Comparison of ENCODE assay signal across 13 mouse cellular contexts in the genomic region with DNA sequence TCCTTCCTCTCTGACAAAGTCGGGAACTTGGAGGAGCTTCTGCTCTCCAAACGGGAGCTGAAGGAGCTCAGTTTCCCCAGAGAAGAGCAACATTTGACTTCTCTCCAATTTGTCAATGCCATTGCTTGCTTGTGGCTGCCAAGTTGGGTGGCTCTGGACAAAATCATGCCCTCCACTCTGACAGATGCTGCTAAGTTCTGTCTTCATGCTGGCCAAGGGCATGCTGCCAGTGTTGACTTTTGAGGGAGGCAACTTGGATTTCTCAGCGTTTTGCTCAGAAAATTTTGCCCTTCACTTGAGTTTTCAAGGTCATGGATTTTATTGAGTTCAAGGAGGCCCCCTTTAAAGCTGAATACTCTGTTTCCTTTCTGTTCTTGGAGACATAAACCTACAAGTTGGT.
"Had no signal": no experiment of that assay in that cellular context is flagged by ENCODE, and none has a peak within 500 bp of the region (broad histone marks: within the 10 kb centered on the region; RNA-seq: fewer than 3 reads in every experiment).

No protein-coding gene starts in this region.

- DNase-seq: kidney, postnatal 36 days; layer of hippocampus, adult 9-11 months; layer of hippocampus, postnatal 36 days; lung, adult 18-20 months; right cerebral cortex, adult 18-20 months; right cerebral cortex, postnatal 25 days; thymus, postnatal 36 days had no signal

- H3K4me3 ChIP-seq: limb, embryonic 13.5 days; midbrain, embryonic 13.5 days; myocyte; neural tube, embryonic 15.5 days had no signal

- H3K27me3 ChIP-seq: limb, embryonic 13.5 days; midbrain, embryonic 13.5 days; neural tube, embryonic 15.5 days had no signal

- H3K27ac ChIP-seq: kidney, postnatal 0 days; limb, embryonic 13.5 days; liver, embryonic 14.5 days; midbrain, embryonic 13.5 days; neural tube, embryonic 15.5 days had no signal

- H3K9ac ChIP-seq: limb, embryonic 13.5 days; liver, embryonic 14.5 days; midbrain, embryonic 13.5 days; neural tube, embryonic 15.5 days had no signal

- H3K36me3 ChIP-seq: limb, embryonic 13.5 days; midbrain, embryonic 13.5 days; neural tube, embryonic 15.5 days had no signal

- H3K4me1 ChIP-seq: limb, embryonic 13.5 days; midbrain, embryonic 13.5 days; neural tube, embryonic 15.5 days had no signal
